Mouse (Mus musculus) activated CD4-positive, CD25-positive, alpha-beta regulatory T cell, adult 4 months (primary cell): ENCODE data around the gene Tmprss11e. TPM values are rescaled to one million over a fixed set of nuclear protein-coding genes. Genes with fewer than 3 reads are reported as not detected.

Experiments used
- polyA plus RNA-seq, 2 experiments: library from polyadenylated mRNA; unstranded; fragments of 100-300 nt; shearing (Covaris generic); gene quantifications; one replicate each; pipeline ENCODE4 v1.2.1; 2017

Gene Tmprss11e
- polyA plus RNA-seq, 2 experiments from 2014 or later = 0.09 to 0.13 TPM

Other genes with a start within 250 kb of the Tmprss11e start
- not detected for gene Tmprss11g, start 227.2 kb downstream of the Tmprss11e start, polyA plus RNA-seq
- not detected for gene Tmprss11f, start 113.4 kb downstream of the Tmprss11e start, polyA plus RNA-seq
- not detected for gene Tmprss11b, start 69.5 kb downstream of the Tmprss11e start, polyA plus RNA-seq
- gene Ythdc1, start 58.4 kb upstream of the Tmprss11e start, polyA plus RNA-seq = 10 to 100 TPM; 53.2 to 63.2 TPM
- gene Ugt2b34, start 161.1 kb upstream of the Tmprss11e start, polyA plus RNA-seq = not detected
- not detected for gene Ugt2b1, start 180.7 kb upstream of the Tmprss11e start, polyA plus RNA-seq